Mouse (Mus musculus) urinary bladder, postnatal 25 days (tissue): ENCODE measurements around the gene Gm21970.

ENCODE experiments used
- DNase-seq: peaks from one replicate; pipeline ENCODE4 v3.0.0; 2022; ENCODE audit warnings: low spot score

The Gm21970 gene

DNA sequence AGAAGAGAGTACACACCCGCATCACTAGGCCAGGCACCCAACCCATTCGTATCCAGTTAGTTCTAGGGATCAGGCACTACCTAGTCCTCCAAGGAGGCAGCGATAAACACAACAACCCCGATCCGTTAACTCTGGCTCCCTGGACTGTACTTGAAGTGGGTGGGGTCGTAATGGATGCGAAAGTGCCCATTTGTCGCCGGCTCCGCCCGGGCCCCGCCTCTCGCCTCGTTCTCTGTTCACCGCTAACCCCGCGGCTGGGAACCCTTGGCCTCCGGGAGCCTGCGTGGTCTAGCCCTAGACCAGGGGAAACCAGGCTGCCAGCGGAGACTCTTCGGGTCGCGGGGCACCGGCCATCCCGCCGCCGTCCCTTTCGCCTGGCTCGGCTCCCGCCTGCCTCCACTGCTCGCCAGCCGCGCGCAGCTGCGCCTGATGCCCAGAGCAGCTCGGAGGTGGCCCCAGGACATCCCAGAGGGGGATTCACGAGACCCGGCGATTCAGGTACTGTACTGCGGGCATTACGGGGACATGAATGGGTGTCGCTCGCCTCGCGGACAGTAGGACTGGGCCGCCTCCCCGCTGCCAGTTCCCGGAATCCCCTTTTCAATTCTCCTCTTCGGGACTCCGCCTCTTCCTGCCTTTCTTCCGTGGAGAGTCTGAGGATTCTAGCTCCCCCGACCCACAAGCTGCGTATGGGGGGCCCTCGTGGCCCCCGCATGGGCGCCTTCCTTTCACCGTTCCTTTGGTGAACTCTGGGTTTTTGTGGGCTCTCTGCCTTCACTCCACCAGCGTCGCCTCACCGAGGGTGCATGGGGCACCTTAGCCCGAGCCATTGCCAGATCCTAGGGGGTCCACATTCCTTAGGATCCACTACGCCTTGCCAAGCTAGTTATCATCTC, 18.7 kb upstream of the Gm21970 start, which contains the start of gene Ifnar2:
Gene Ifnar2 (plus strand): TSS at position 207 of the 896 bp plus-strand sequence.
- peak; percentile 69 for DNase-seq

DNA sequence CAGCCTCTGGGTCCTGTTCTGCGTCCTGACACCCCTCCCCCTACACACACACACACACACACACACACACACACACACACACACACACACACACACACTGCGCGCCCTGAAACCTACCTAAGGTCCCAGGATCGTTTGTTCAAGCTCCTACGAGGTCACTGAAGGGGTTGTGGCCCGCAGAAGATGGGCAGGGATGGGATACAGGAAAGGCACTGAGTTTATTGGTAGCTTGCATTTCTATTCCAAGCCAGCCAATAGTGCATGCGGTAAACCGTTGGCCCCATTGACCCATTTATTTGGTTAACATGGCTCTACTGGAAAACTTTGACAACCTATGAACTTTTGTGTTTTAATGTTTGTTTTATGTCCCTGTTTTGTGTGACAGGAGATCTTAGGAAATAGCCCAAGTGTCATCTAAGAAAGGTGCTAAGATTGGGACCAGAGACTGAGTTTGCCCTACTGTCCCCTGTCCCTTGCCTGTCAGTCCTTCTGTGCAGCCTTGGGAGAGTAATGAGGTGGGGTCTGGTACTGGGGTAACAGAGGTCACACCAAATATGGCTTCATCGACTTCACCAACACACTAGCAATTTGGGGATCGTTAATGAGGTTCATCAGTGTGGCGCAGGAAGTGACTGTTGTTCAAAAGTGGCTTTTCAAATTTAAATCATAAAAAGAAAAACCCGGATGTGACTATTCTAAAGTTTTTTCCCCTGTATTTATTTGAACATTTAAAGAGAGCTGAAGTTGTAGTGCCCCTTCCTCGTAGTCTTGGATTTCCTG, 17.9 kb upstream of the Gm21970 start:
- DNase-seq = no peak

DNA sequence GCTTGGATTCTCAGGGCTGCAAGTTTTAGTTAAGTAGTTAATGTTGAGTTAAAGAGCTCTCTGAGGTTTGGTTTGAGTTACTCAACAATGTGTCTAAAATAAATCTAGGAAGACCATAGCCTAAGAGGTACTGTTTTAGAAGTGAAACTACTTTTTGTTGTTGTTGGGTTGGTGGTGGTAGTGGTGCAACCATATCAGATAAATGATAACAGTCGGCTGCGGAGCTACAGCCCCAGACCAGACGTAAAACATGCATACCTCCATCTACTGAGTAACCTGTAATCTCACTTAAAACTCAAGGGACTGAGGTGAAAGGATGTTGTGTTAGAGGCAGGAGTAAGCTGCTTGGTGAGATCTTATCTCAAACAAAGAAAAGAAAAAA, 17.3 kb upstream of the Gm21970 start:
- no peak for DNase-seq

DNA sequence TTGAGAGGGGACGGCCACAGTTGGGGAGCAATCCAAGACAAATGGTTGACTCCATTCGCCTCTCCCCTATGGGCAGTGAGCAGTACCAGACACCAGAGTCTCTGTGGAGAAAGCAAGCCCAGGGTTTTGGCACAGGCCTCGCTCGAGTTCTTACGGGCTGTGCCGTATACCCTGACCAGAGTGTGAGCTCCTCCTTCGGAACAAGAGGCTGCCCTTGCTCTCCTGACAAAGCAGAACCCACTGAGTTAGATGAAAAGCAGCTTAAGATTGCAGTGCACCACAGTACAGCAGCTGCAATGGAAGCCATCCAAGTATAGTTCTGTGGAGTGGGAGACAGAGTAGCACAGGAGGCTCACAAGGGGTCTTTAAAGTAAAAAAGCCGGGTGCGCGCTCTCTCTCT, 14.8 kb upstream of the Gm21970 start:
- DNase-seq = no peak

DNA sequence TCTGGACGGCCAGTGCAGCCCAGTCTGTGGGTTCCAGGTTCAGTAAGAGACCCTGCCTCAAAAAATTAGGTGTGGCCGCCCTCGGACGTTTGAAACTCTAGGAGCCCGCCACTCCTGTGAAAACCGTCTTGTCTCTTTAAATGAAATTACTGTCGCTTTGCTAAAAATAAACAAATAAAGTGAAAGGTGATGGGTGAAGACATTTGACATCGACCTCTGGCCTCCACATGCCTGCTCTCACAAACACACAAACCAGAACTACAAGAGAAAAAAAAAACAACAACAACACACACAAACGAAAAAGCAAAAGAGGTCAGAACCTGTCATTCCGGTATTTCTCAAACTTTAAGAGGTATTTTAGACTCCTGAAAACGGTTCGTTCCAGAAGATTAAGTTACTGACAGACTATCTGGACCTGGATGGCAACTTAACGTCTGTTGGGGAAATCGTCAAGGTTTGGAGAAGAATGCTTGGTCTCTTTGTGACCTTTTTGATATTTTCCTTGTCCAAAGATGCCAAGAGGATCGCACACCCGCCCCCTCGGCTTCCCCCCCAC, 13.0 kb upstream of the Gm21970 start:
- DNase-seq = no peak

DNA sequence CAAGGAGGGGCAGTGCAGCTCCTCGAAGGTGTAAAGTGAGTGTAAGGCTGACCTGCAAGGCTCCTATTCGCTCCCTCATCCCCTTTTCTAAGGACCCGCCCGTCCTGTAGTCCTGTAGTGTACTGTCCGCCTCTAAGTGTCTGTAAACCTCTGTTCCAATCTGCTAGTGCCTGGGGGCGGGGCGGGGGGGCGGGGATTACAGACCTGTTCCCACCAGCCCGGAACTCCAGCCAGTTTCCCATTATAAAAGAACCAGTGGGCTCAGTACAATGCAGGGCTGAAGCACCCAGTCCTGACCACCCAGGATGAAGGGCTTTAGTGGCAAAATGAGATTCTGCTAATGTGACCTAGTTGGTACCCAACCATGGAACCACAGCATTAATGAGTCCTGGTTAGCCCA, 12.5 kb upstream of the Gm21970 start:
- DNase-seq = no peak

DNA sequence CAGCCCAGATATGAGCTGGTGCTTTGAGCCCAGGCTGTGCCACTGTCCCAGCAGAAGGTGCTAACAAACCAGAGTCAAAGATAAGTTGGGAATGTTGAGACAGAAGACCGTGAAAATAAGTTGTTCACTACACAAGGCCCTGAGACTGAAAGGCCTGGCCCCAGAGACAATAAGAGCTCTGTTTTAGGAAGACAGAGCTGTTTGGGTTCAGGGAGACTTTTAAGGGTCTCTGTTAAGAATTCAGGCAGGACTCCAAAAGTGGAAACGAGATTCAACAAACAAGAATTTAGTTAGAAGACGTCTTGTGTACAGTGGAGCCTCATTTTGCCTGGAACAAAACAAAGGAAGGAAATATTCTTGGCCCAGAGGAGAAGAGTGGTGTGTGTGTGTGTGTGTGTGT, 12.1 kb upstream of the Gm21970 start:
- DNase-seq = no peak

DNA sequence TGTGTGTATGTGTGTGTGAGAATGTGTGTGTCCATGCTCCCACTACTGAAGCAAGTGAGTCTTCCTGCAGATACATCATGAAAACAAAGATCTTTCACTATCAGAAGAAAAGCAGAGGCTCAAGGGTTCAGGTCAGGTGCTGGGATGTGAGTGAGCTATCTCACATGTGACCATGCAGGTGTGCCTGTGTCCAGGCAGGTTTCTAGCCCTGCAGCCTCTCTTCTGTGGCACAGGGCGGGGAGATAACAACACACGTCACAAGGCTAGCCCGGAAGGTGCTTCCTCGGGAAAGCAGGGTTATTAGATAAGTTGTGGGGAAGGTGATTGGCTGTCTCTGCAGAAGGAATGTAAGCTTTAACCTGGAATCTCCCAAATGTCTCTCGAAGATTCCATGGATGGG, 11.4 kb upstream of the Gm21970 start:
- DNase-seq = no peak

DNA sequence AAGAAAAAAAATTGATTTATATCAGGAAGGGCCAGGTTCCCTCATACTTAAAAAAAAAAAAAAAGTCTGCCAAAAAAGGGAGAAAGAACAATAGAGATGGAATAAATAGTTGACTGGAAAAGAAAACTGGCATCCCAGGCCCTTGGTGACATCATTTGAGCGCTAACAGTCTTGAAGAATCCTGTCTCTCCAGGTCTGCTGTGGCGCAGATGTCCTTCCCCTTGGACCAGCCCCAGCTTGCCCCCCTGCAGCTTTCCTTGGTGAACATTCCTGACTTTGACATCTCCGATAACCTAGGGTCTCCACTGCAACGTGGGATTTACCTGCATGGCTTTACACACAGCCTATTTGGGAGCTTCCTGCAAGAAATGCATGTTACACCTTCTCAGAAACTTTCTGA, 9.9 kb upstream of the Gm21970 start:
- DNase-seq = no peak

DNA sequence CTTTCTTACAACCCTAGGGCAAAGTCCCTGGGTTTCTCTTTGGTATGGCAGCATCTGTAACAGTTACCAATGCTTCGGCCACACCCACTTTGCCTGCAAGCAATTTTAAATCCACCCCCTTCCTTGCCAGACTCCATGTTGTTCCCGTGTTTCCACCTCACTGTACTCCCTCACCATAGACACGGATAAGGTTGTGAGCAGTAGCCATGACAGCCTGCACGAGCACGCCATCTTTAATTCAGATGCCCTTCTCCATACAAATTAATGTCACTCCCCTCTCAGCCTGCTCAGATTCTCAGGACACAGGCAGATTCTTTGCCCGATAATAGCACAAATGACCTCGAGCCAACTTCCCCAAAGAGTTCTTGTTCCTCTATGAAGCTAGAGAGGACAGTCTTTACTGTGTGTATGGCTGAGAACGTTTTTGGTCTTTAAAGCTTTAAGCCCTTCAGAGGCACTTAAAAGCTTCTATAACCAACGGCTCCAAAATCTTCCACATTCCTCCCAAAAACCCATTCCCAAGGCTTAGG, 9.2 kb upstream of the Gm21970 start:
- no peak for DNase-seq

DNA sequence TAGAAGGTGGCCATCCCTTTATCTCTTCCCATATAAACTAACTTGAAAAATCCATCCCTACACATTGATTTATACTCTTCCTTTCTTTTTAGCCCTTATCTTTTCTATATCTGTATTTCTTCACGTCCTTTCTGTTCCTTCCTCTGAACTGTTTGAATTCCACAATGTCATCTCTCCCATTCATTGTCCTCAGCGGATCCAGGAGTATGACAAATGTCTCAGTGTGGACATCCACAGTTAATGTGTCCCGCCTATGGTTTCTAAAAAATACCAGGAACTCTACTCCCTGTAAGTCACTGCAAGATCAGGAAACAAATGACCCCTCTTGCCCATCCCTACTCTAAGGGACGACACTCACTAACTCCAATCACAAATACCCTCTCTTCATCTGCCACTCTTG, 7.3 kb upstream of the Gm21970 start:
- DNase-seq = no peak

DNA sequence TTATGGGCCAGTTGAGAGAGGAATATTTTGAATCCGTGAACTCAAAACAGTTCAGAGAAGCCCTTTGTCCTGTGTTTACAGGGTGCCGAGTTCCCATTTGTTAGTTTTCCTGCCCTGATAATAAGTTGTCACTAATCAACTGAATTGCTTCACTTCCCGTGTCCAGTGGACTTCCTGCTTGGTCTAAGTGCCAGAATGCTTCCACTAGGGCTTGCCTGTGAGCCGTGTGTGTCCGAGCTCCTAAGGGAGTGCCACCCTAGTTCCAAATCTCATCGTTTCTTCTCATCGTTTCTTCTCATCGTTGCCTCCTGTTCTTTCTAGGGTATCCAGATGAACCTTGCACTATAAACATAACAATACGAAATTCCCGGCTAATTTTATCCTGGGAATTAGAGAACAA, 5.9 kb upstream of the Gm21970 start:
- no peak for DNase-seq

DNA sequence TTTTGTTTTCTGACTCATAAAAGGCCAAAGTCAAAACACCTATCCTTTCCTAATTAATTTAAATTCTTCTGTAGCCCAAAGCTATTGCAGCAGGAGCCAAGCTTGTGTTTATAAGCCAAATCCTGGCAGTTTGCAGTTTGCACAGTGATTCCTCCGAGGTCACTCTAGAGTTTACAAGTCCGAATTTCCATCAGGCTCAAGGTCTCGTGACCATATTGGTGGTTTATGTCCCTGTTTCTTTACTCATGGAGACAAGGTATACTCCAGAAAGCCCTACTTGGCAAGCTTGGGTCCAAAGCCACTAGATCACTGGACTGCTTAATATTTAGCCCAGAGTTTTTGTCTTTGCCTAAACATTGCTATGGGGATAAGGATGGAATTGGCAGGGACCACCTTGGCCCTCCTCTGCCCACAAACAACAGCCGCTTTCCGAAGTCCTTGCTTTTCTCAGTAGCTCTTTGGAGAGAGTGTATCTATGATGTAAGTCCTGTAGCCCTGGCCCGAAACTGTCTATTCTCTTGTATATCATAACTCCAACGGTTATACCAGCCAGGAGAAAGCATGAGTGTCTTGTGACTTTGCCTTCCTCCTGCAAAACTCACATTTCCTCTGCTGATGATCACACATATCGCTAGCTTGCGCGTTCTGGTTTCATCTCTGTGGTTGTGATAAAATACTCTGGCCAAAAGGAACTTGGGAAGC, 5.0 kb upstream of the Gm21970 start:
- DNase-seq = no peak

DNA sequence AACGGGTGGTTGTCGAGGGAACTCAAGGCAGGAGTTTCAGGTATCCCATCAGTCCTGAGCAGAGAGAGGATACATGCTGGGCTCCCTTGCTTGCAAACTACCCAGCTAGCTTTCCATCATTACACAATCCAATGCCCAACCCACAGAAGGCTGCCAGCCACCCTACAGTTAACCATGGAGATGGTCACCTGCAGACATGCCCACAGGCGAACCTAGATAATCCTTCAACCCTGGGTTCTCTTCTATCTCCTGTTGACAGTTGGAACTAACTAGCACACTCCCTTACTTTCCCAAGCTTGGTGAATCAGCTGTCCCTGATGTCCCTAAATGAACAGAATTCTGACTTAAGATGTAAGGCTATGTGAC, 4.4 kb upstream of the Gm21970 start:
- no peak for DNase-seq

DNA sequence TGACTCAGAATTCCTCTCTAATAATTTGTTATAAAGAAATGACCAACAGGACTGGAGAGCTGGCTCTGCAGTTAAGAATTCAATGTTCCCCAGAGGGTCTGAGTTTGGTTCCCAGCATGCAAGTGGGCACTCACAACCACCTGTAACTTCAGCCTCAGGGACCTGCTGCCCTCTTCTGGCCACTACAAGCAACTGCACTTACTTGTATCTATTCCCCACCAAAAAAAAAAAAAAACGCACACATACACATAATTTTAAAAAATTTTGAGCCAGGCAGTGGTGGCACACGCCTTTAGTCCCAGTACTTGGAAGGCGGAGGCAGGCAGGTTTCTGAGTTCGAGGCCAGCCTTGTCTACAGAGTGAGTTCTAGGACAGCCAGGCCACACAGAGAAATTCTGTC, 1.4 kb upstream of the Gm21970 start:
- DNase-seq = no peak

DNA sequence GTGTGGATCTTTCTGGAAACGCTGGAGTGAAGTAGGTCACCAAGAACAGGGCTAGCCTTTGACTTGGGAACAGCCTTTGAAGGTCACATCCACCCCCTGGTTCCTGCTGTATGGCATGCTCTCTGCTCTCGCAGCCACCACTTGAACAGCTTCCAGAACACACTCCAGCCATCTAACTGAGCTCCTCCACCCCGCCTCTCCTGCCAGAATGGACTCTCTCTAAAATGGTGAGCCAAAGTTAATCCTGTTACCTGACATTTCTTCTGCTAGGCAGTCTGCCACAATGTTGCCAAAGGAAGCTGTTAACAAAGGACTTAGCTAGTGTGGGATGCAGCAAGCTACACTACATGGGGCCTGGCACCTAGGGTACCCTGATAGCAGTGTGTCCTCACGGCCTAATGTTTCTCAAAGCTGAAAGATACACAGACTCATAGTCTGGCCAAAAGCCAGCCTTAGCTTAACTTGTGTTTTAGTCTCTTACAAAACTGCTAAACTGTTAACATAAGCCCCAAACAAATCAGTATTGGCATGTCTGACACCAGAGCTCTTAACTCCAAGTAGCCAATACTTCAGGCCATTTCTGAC, 3.4 kb downstream of the Gm21970 start:
- no peak for DNase-seq

DNA sequence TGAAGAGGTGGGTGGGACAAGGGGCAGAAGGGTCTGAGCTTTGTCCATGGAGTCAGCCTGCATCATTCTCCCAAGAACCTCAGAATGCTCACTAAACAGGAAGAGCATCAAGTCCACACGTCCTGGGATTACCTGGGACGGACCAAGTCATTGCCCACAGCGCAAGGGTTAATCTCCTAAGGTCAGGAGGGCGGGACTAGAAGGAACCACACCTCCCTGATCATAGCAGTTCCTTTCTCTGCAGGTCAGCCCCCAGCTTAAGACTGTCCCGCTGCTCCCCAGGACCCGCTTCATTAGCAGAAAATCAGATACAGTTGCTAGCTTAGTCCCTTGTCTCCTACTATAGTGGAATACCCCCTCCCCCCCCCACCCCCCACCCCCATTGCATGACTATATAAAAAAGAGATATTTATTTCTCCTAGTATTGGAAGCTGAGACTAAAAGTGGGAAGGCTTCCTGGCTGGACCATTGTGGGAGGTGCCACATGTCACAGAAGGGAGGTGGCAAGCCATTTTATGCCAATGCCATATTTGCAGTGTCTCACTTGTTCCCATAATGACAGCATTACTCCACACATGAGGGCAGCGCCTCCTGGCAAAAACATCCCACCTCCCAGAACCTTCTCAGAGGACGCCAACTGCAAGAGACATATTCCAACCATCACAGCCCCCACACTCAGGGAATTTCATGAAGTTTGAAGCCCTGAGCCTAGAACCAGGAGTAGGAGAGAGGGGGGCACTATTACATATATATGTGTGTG, 4.3 kb downstream of the Gm21970 start:
- DNase-seq = no peak

DNA sequence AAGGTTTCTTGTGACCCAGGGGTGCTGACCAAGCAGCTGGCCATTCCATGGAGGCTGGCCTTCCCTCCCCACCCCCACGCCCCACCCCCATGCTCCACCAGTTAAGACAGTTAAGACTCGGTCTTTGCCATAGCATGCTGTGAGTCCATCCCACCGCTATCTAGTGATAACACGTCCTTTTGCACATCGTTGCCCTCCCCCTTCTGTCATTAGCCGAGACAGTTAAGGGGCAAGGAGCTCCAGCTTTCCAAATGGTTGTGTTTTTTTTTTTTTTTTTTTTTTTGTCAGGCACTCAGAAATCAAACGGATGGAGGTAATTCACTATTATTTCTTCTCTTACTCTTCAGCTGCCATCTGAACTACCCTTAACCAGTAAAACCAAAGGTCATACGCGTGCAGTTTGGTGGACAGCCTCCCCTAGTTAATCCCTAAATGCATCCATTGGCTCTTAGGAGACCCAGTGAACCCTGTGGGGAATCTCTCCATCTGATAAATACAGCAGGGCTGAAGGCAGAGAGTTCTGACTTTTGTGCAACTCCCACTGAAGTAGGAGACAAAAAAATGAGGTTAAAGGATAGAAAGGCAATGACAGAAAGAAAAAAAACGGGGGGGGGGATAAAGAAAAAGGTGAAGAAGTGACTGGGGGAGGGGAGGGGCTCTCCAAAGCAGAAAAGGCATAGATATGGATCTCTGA, 5.5 kb downstream of the Gm21970 start:
- no peak for DNase-seq

DNA sequence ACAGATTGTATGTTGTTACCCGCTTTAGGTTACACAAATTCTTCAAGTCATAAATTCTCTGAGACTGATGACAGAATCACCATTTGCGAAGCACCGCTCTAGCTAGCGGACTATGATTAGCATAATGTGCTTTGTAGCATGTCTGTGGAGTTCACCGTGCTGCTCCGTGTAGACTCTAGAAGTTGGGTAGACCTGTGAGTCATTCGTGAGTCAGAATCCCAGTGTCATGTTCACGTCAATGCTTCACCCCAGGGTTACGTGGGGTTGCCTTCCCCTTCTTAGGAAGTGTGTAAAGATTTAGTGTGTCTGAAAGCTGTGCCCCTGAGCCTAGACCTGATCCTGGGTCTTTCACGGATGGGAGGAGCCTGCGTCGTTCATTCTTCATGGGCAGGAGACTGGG, 6.5 kb downstream of the Gm21970 start:
- no peak for DNase-seq

DNA sequence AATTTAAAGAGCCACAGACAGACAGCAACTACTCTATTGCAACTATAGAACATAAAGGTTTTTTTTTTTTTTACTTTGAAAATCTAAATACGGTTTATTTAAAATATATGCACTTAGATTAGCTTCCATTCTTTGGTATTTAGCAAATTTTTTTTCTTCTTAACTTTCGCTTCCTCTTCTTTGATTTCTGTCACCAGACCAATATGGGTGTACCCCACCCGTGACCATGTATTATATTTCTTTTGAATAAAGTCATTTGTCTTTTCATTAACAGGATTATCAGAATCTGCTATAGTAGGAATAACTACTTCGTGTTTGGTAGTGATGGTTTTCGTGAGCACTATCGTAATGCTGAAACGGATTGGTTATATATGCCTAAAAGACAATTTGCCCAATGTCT, 7.4 kb downstream of the Gm21970 start:
- DNase-seq = no peak
